Mouse (Mus musculus) frontal cortex, postnatal 14 days (tissue): ENCODE measurements around the gene Gpsm1.
A peak's percentile ranks its signal among the peaks of the same experiment; 100 is the strongest.
"Not testable (repeated sequence)": the region's sequence is repeated elsewhere in the genome, so short reads cannot be mapped to it uniquely, and the experiment has no call there.

Experiments used
- DNase-seq, 2 experiments: peaks; one replicate each; pipeline ENCODE4 v3.0.0; 2022; ENCODE audit warnings: low spot score in 2 of 2

Gene Gpsm1

GRCm38 (mm10) chr2:26380131-26380771, 64.9 kb downstream of the Gpsm1 start, which contains the start of gene Snapc4:
Gene Snapc4 (minus strand): TSS chr2:26380653.
- DNase-seq, result peak; percentile 67 to 82

GRCm38 (mm10) chr2:26380871-26381270, 65.6 kb downstream of the Gpsm1 start:
- not testable (repeated sequence) for DNase-seq

GRCm38 (mm10) chr2:26387713-26388112, 72.4 kb downstream of the Gpsm1 start:
- DNase-seq, result no peak

- peak in 1 of 2 experiments; percentile 28 for DNase-seq
These were observed 73.4 kb downstream of the Gpsm1 start for GRCm38 (mm10) chr2:26388682-26389153.

- peak; percentile 70 to 81 for DNase-seq
These were observed 73.9 kb downstream of the Gpsm1 start, which contains the start of the genes Entr1 and Pmpca for GRCm38 (mm10) chr2:26389154-26389690. Gene Entr1 (minus strand): TSS chr2:26389316. Gene Pmpca (plus strand): TSS chr2:26389339.

- DNase-seq, result no peak
These were observed 75.6 kb downstream of the Gpsm1 start for GRCm38 (mm10) chr2:26390954-26391353.

GRCm38 (mm10) chr2:26391617-26392016, 76.3 kb downstream of the Gpsm1 start:
- DNase-seq, result no peak
